Mouse (Mus musculus) neural tube, embryonic 13.5 days (tissue): Measurements from ENCODE around the gene Nfic. TPM values are rescaled to one million over a fixed set of nuclear protein-coding genes. Genes with fewer than 3 reads are reported as not detected.
A peak's percentile ranks its signal among the peaks of the same experiment; 100 is the strongest.

Experiments used
- ATAC-seq: fragments of 200-750 bp; cut with Nextera tagmentation; 2 replicates; pipeline ENCODE4 v1.8.0; 2017; ENCODE audit warnings: low read depth, mild to moderate bottlenecking, moderate TSS enrichment, moderate library complexity
- H3K27ac ChIP-seq: fragments of 300-500 bp; sonication (generic); replicated peaks from 2 replicates; pipeline ENCODE4 v1.5.1; 2015; ENCODE audit warnings: moderate library complexity, mild to moderate bottlenecking, inconsistent platforms
- H3K27me3 ChIP-seq: fragments of 300-500 bp; sonication (generic); 2 replicates; pipeline ENCODE4 v1.6.1; 2015; ENCODE audit warnings: mild to moderate bottlenecking, inconsistent platforms
- H3K36me3 ChIP-seq: fragments of 300-500 bp; sonication (generic); 2 replicates; pipeline ENCODE4 v1.6.1; 2015; ENCODE audit warnings: mild to moderate bottlenecking, inconsistent platforms
- H3K4me1 ChIP-seq: fragments of 300-500 bp; sonication (generic); replicated peaks from 2 replicates; pipeline ENCODE4 v1.6.1; 2015; ENCODE audit warnings: inconsistent platforms
- H3K4me2 ChIP-seq: fragments of 300-500 bp; sonication (generic); 2 replicates; pipeline ENCODE4 v1.6.1; 2015; ENCODE audit warnings: inconsistent platforms, mild to moderate bottlenecking, moderate library complexity
- H3K4me3 ChIP-seq: fragments of 300-500 bp; sonication (generic); 2 replicates; pipeline ENCODE4 v1.5.1; 2015; ENCODE audit warnings: mild to moderate bottlenecking, inconsistent platforms
- H3K9ac ChIP-seq: fragments of 300-500 bp; sonication (generic); 2 replicates; pipeline ENCODE4 v1.6.1; 2015; ENCODE audit warnings: moderate library complexity, mild to moderate bottlenecking, inconsistent platforms
- H3K9me3 ChIP-seq: fragments of 300-500 bp; sonication (generic); 2 replicates; pipeline ENCODE4 v1.6.1; 2016; ENCODE audit warnings: inconsistent platforms
- WGBS: fragments of 180-500 bp; shearing (Covaris S2); methylation state at CpG from one replicate; pipeline ENCODE4 v1.1.7; 2015; 5-methylcytosine and 5-hydroxymethylcytosine counted together
- polyA plus RNA-seq: library from polyadenylated mRNA; unstranded; fragments of >200 nt; fragmentation: Nextera tagmentation; extraction: Ambion mirVana; gene quantifications from 2 replicates; pipeline ENCODE4 v1.2.1, GENCODE M21; 2015

Gene Nfic
- polyA plus RNA-seq, 1 experiment from 2014 or later, result 27.1 TPM

- H3K9me3 ChIP-seq, result no peaks in the 10 kb centered on the region
- peaks cover 58% of the 10 kb centered on the region for H3K36me3 ChIP-seq
- peak overlapping the region; percentile 55 for H3K9ac ChIP-seq
- peak overlapping the region; percentile 95 for H3K27ac ChIP-seq
- WGBS, result 15% methylated on average over 7 of the region's 7 CpGs
- H3K4me1 ChIP-seq, result peaks cover 72% of the 10 kb centered on the region
- H3K4me3 ChIP-seq, result no peak overlapping the region; the same call in 1 of the 2 replicates
- no peak; the same call in 1 of the 2 replicates for ATAC-seq
- H3K27me3 ChIP-seq, result peaks cover 13% of the 10 kb centered on the region
- peak overlapping the region; percentile 39 for H3K4me2 ChIP-seq
Measured at GRCm38 (mm10) chr10:81402227-81402765, 53.1 kb downstream of the Nfic start.

- H3K9ac ChIP-seq, result peak overlapping the region; percentile 55
- H3K36me3 ChIP-seq, result peaks cover 52% of the 10 kb centered on the region
- peak overlapping the region; percentile 95 for H3K27ac ChIP-seq
- WGBS, result 4% methylated on average over 18 of the region's 18 CpGs
- peak overlapping the region; percentile 39 for H3K4me2 ChIP-seq
- ATAC-seq, result peak; percentile 68
- H3K27me3 ChIP-seq, result peaks cover 7% of the 10 kb centered on the region
- peaks cover 71% of the 10 kb centered on the region for H3K4me1 ChIP-seq
- H3K4me3 ChIP-seq, result no peak overlapping the region; the same call in 1 of the 2 replicates
- H3K9me3 ChIP-seq, result no peaks in the 10 kb centered on the region
Measured at GRCm38 (mm10) chr10:81401521-81402226, 53.8 kb downstream of the Nfic start.

GRCm38 (mm10) chr10:81401205-81401520 is 54.3 kb downstream of the Nfic start:
- 0 out of 2 replicates have a peak, but pooled peaks cover 3% of the 10 kb centered on the region for H3K27me3 ChIP-seq
- no peak overlapping the region for H3K9ac ChIP-seq
- ATAC-seq, result 0 out of 2 replicates have a peak, but pooled peaks have one; percentile 0
- peaks cover 71% of the 10 kb centered on the region for H3K4me1 ChIP-seq
- peaks cover 47% of the 10 kb centered on the region for H3K36me3 ChIP-seq
- H3K4me3 ChIP-seq, result no peak overlapping the region
- H3K9me3 ChIP-seq, result no peaks in the 10 kb centered on the region
- WGBS, result 23% methylated on average over 10 of the region's 10 CpGs
- peak overlapping the region; percentile 95 for H3K27ac ChIP-seq
- H3K4me2 ChIP-seq, result peak overlapping the region; percentile 39

GRCm38 (mm10) chr10:81400371-81401204 is 54.8 kb downstream of the Nfic start:
- Histone ChIP-seq H3K36me3 (peaks cover 41% of the 10 kb centered on the region), H3K9ac (peak overlapping the region; percentile 50), H3K27me3 (0 out of 2 replicates have a peak, but pooled peaks cover 3% of the 10 kb centered on the region), H3K27ac (peak overlapping the region; percentile 95), H3K4me2 (peak overlapping the region; percentile 33), H3K9me3 (no peaks in the 10 kb centered on the region), H3K4me1 (peaks cover 70% of the 10 kb centered on the region), H3K4me3 (no peak overlapping the region)
- ATAC-seq, result no peak
- WGBS, result 32% methylated on average over 22 of the region's 22 CpGs

GRCm38 (mm10) chr10:81399798-81400308 is 55.6 kb downstream of the Nfic start:
- Histone ChIP-seq H3K4me1 (peaks cover 70% of the 10 kb centered on the region), H3K27me3 (0 out of 2 replicates have a peak, but pooled peaks cover 3% of the 10 kb centered on the region), H3K36me3 (peaks cover 36% of the 10 kb centered on the region), H3K4me3 (0 out of 2 replicates have a peak overlapping the region, but pooled peaks have one; percentile 4), H3K9ac (peak overlapping the region; percentile 50; the same call in 1 of the 2 replicates), H3K27ac (peak overlapping the region; percentile 95; the same call in 1 of the 2 replicates), H3K4me2 (peak overlapping the region; percentile 33), H3K9me3 (no peaks in the 10 kb centered on the region)
- WGBS, result 76% methylated on average over 18 of the region's 18 CpGs
- ATAC-seq, result no peak

GRCm38 (mm10) chr10:81399296-81399695 is 56.1 kb downstream of the Nfic start:
- 51% methylated on average over 5 of the region's 5 CpGs for WGBS
- H3K4me2 ChIP-seq, result 0 out of 2 replicates have a peak overlapping the region, but pooled peaks have one; percentile 33
- no peak overlapping the region for H3K27ac ChIP-seq

GRCm38 (mm10) chr10:81396749-81397148 is 58.7 kb downstream of the Nfic start:
- Histone ChIP-seq H3K27ac (peak overlapping the region; percentile 56), H3K4me3 (no peak overlapping the region), H3K9me3 (no peaks in the 10 kb centered on the region), H3K4me2 (no peak overlapping the region), H3K9ac (peak overlapping the region; percentile 50), H3K36me3 (peaks cover 24% of the 10 kb centered on the region), H3K27me3 (0 out of 2 replicates have a peak, but pooled peaks cover 3% of the 10 kb centered on the region), H3K4me1 (peaks cover 61% of the 10 kb centered on the region)
- ATAC-seq, result no peak
- WGBS, result 58% methylated on average over 5 of the region's 5 CpGs

More at GRCm38 (mm10) chr10:81399296-81399695, 56.1 kb downstream of the Nfic start:
- 0 out of 2 replicates have a peak overlapping the region, but pooled peaks have one; percentile 50 for H3K9ac ChIP-seq
- H3K36me3 ChIP-seq, result peaks cover 31% of the 10 kb centered on the region
- no peak overlapping the region for H3K4me3 ChIP-seq
- H3K9me3 ChIP-seq, result no peaks in the 10 kb centered on the region
- no peak for ATAC-seq
- H3K27me3 ChIP-seq, result 0 out of 2 replicates have a peak, but pooled peaks cover 3% of the 10 kb centered on the region
- peaks cover 70% of the 10 kb centered on the region for H3K4me1 ChIP-seq

GRCm38 (mm10) chr10:81395865-81396264 is 59.6 kb downstream of the Nfic start:
- no peak overlapping the region for H3K4me3 ChIP-seq
- H3K27me3 ChIP-seq, result 0 out of 2 replicates have a peak, but pooled peaks cover 3% of the 10 kb centered on the region
- WGBS, result 71% methylated on average over 4 of the region's 4 CpGs
- H3K9me3 ChIP-seq, result no peaks in the 10 kb centered on the region
- H3K4me2 ChIP-seq, result no peak overlapping the region
- H3K4me1 ChIP-seq, result peaks cover 52% of the 10 kb centered on the region
- H3K36me3 ChIP-seq, result peaks cover 29% of the 10 kb centered on the region
- no peak overlapping the region for H3K9ac ChIP-seq
- ATAC-seq, result no peak
- peak overlapping the region; percentile 56 for H3K27ac ChIP-seq

GRCm38 (mm10) chr10:81395127-81395526 is 60.3 kb downstream of the Nfic start:
- Histone ChIP-seq H3K9ac (no peak overlapping the region), H3K36me3 (peaks cover 26% of the 10 kb centered on the region), H3K9me3 (no peaks in the 10 kb centered on the region), H3K4me2 (no peak overlapping the region), H3K27ac (no peak overlapping the region), H3K4me3 (no peak overlapping the region), H3K4me1 (peaks cover 45% of the 10 kb centered on the region), H3K27me3 (0 out of 2 replicates have a peak, but pooled peaks cover 3% of the 10 kb centered on the region)
- no peak for ATAC-seq
- 17% methylated on average over 5 of the region's 5 CpGs for WGBS

- Histone ChIP-seq H3K27me3 (no peaks in the 10 kb centered on the region), H3K9me3 (no peaks in the 10 kb centered on the region), H3K4me1 (peaks cover 41% of the 10 kb centered on the region), H3K4me3 (peak overlapping the region; percentile 15), H3K9ac (peak overlapping the region; percentile 63), H3K36me3 (peaks cover 18% of the 10 kb centered on the region), H3K4me2 (peak overlapping the region; percentile 47), H3K27ac (peak overlapping the region; percentile 64)
- WGBS, result 8% methylated on average over 19 of the region's 19 CpGs
- no peak for ATAC-seq
Measured at GRCm38 (mm10) chr10:81393456-81394063, 61.9 kb downstream of the Nfic start.

GRCm38 (mm10) chr10:81392781-81393185 is 62.7 kb downstream of the Nfic start, which contains the start of gene Smim24:
Gene Smim24 (plus strand): TSS chr10:81393051.
- peaks cover 41% of the 10 kb centered on the region for H3K4me1 ChIP-seq
- peak within 1 kb of the TSS; percentile 63 for H3K9ac ChIP-seq
- peak within 1 kb of the TSS; percentile 64 for H3K27ac ChIP-seq
- H3K27me3 ChIP-seq, result no peaks in the 10 kb centered on the region
- 58% methylated on average over 14 of the region's 14 CpGs for WGBS
- peaks cover 25% of the 10 kb centered on the region for H3K36me3 ChIP-seq
- peak within 1 kb of the TSS; percentile 47 for H3K4me2 ChIP-seq
- H3K4me3 ChIP-seq, result peak within 1 kb of the TSS; percentile 15
- ATAC-seq, result no peak
- H3K9me3 ChIP-seq, result no peaks in the 10 kb centered on the region
